Mouse (Mus musculus) embryonic facial prominence, embryonic 15.5 days (tissue): Measurements from ENCODE around the gene Sh3glb1. TPM values are rescaled to one million over a fixed set of nuclear protein-coding genes. Genes with fewer than 3 reads are reported as not detected.

Experiments used
- ATAC-seq: fragments of 200-750 bp; cut with Nextera tagmentation; 2 replicates; pipeline ENCODE4 v1.8.0; 2017; ENCODE audit warnings: low read depth, moderate TSS enrichment; ENCODE audit not compliant: insufficient number of reproducible peaks, low FRiP score, low TSS enrichment
- H3K27ac ChIP-seq: fragments of 300-500 bp; sonication (generic); replicated peaks from 2 replicates; pipeline ENCODE4 v1.5.1; 2015; ENCODE audit warnings: mild to moderate bottlenecking, inconsistent platforms
- H3K27me3 ChIP-seq: fragments of 300-500 bp; sonication (generic); 2 replicates; pipeline ENCODE4 v1.6.1; 2015; ENCODE audit warnings: inconsistent platforms
- H3K36me3 ChIP-seq: fragments of 300-500 bp; sonication (generic); 2 replicates; pipeline ENCODE4 v1.6.1; 2015; ENCODE audit warnings: mild to moderate bottlenecking, inconsistent platforms
- H3K4me1 ChIP-seq: fragments of 300-500 bp; sonication (generic); 2 replicates; pipeline ENCODE4 v1.6.1; 2015; ENCODE audit warnings: inconsistent platforms
- H3K4me2 ChIP-seq: fragments of 300-500 bp; sonication (generic); replicated peaks from 2 replicates; pipeline ENCODE4 v1.6.1; 2015; ENCODE audit warnings: mild to moderate bottlenecking, inconsistent platforms
- H3K4me3 ChIP-seq: fragments of 300-500 bp; sonication (generic); replicated peaks from 2 replicates; pipeline ENCODE4 v1.5.1; 2015; ENCODE audit warnings: mild to moderate bottlenecking, inconsistent platforms
- H3K9ac ChIP-seq: fragments of 300-500 bp; sonication (generic); 2 replicates; pipeline ENCODE4 v1.6.1; 2015; ENCODE audit warnings: inconsistent platforms
- H3K9me3 ChIP-seq: fragments of 300-500 bp; sonication (generic); replicated peaks from 2 replicates; pipeline ENCODE4 v1.6.1; 2016; ENCODE audit warnings: inconsistent platforms
- WGBS: fragments of 180-500 bp; shearing (Covaris S2); methylation state at CpG from one replicate; pipeline ENCODE4 v1.1.7; 2015; 5-methylcytosine and 5-hydroxymethylcytosine counted together
- polyA plus RNA-seq: library from polyadenylated mRNA; unstranded; fragments of >200 nt; fragmentation: Nextera tagmentation; extraction: Ambion mirVana; gene quantifications from 2 replicates; pipeline ENCODE4 v1.2.1, GENCODE M21; 2015

The Sh3glb1 gene
- polyA plus RNA-seq, 1 experiment from 2014 or later, result 132 TPM

GRCm38 (mm10) chr3:144687618-144688017 lies 32.5 kb downstream of the Sh3glb1 start:
- Histone ChIP-seq H3K36me3 (peaks cover 26% of the 10 kb centered on the region), H3K27me3 (no peaks in the 10 kb centered on the region), H3K4me1 (no peaks in the 10 kb centered on the region), H3K27ac (no peak overlapping the region), H3K9ac (no peak overlapping the region), H3K4me2 (no peak overlapping the region), H3K9me3 (no peaks in the 10 kb centered on the region), H3K4me3 (no peak overlapping the region)
- no peak for ATAC-seq
- WGBS, result 85% methylated on average over 9 of the region's 9 CpGs

DNA sequence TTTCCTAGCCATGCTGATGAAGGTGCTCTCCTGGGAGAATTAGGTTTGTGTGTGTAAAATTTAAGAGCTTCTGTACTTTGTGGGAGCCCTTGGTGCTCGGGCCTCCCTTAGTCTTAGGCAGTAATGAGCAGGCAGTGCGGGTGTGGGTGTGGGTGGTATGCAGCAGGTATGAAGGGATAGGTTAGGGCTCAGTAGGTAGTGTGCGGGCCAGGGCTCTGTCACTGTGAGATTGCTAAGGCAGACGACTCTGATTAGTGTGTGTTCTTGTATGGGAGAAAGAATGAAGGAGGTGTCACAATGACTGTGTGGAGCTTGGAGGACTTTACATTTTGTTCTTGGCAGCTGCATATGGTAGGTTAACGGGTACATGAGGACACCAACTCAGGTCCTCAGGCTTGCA lies 34.0 kb downstream of the Sh3glb1 start:
- WGBS, result 88% methylated on average over 5 of the region's 5 CpGs
- H3K27ac ChIP-seq, result no peak overlapping the region
- peaks cover 24% of the 10 kb centered on the region for H3K36me3 ChIP-seq
- no peaks in the 10 kb centered on the region for H3K4me1 ChIP-seq
- no peak overlapping the region for H3K4me3 ChIP-seq
- no peak overlapping the region for H3K4me2 ChIP-seq
- H3K27me3 ChIP-seq, result no peaks in the 10 kb centered on the region
- no peak overlapping the region for H3K9ac ChIP-seq
- ATAC-seq, result no peak
- H3K9me3 ChIP-seq, result no peaks in the 10 kb centered on the region

GRCm38 (mm10) chr3:144683136-144683814 lies 36.9 kb downstream of the Sh3glb1 start:
- Histone ChIP-seq H3K27me3 (no peaks in the 10 kb centered on the region), H3K9me3 (no peaks in the 10 kb centered on the region), H3K4me1 (no peaks in the 10 kb centered on the region), H3K36me3 (peaks cover 17% of the 10 kb centered on the region), H3K4me3 (no peak overlapping the region), H3K27ac (no peak overlapping the region), H3K4me2 (no peak overlapping the region), H3K9ac (no peak overlapping the region)
- no peak for ATAC-seq
- 89% methylated on average over 12 of the region's 12 CpGs for WGBS

DNA sequence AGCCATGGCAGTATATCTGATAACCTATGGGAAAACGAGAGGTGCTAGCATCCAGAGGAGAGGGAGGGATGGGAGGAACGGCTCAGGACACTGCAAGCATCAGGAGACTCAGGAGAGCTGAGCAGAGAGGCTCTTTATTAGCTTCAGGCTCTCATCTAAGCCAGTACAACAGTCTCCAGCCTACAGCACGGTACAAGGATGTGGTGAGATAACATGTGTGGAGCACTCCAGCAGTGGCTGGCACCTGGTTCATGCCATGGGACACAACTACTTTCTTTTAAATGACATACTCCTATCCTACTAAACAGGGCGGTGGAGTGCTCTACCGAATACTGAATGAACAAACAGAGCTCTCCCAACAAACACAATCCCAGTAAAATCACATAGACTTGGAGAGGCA lies 38.6 kb downstream of the Sh3glb1 start:
- Histone ChIP-seq H3K9ac (no peak overlapping the region), H3K36me3 (peaks cover 11% of the 10 kb centered on the region; the same call in 1 of the 2 replicates), H3K27me3 (no peaks in the 10 kb centered on the region), H3K4me1 (no peaks in the 10 kb centered on the region), H3K4me2 (no peak overlapping the region), H3K27ac (no peak overlapping the region), H3K4me3 (no peak overlapping the region), H3K9me3 (no peaks in the 10 kb centered on the region)
- 74% methylated on average over 5 of the region's 5 CpGs for WGBS
- no peak for ATAC-seq

DNA sequence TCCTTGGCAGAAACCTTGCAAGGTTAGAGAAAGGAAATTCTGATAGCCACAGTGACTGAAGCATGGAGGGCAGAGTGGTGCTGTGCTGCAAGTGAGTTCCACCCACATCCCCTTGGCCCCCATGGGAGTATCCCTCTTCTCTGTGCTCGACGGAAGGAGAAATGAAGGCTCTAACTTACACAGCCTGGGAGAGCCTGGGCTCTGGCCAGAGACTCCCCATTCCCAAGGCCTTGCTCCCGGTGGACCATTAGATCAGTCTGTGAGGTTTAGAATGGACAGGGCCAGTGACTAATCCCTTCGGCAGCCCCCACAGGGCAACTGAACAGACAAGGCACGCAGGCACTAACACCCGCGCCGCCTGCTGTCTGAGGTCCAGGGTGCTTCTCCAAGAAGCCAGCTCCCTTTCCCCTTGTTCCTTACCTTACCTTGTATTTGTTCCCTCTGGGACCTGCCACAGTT lies 40.4 kb downstream of the Sh3glb1 start:
- no peak for ATAC-seq
- no peaks in the 10 kb centered on the region for H3K9me3 ChIP-seq
- 76% methylated on average over 8 of the region's 8 CpGs for WGBS
- no peak overlapping the region for H3K9ac ChIP-seq
- H3K36me3 ChIP-seq, result peaks cover under 1% of the 10 kb centered on the region; the same call in 1 of the 2 replicates
- no peak overlapping the region for H3K4me2 ChIP-seq
- H3K4me1 ChIP-seq, result no peaks in the 10 kb centered on the region
- no peak overlapping the region for H3K4me3 ChIP-seq
- H3K27ac ChIP-seq, result no peak overlapping the region
- H3K27me3 ChIP-seq, result no peaks in the 10 kb centered on the region

- Histone ChIP-seq H3K4me2 (no peak overlapping the region), H3K9me3 (no peaks in the 10 kb centered on the region), H3K27ac (no peak overlapping the region), H3K9ac (no peak overlapping the region), H3K27me3 (no peaks in the 10 kb centered on the region), H3K36me3 (no peaks in the 10 kb centered on the region; the same call in 1 of the 2 replicates), H3K4me1 (no peaks in the 10 kb centered on the region), H3K4me3 (no peak overlapping the region)
- no peak for ATAC-seq
- WGBS, result 68% methylated on average over 4 of the region's 4 CpGs
Observed at GRCm38 (mm10) chr3:144679137-144679536, 41.0 kb downstream of the Sh3glb1 start.

- no peaks in the 10 kb centered on the region for H3K9me3 ChIP-seq
- H3K4me1 ChIP-seq, result no peaks in the 10 kb centered on the region
- H3K9ac ChIP-seq, result no peak overlapping the region
- H3K27ac ChIP-seq, result no peak overlapping the region
- ATAC-seq, result no peak
- H3K36me3 ChIP-seq, result no peaks in the 10 kb centered on the region
- H3K4me2 ChIP-seq, result no peak overlapping the region
- 90% methylated on average over 6 of the region's 6 CpGs for WGBS
- H3K27me3 ChIP-seq, result no peaks in the 10 kb centered on the region
- no peak overlapping the region for H3K4me3 ChIP-seq
Observed at GRCm38 (mm10) chr3:144677751-144678150, 42.4 kb downstream of the Sh3glb1 start.

DNA sequence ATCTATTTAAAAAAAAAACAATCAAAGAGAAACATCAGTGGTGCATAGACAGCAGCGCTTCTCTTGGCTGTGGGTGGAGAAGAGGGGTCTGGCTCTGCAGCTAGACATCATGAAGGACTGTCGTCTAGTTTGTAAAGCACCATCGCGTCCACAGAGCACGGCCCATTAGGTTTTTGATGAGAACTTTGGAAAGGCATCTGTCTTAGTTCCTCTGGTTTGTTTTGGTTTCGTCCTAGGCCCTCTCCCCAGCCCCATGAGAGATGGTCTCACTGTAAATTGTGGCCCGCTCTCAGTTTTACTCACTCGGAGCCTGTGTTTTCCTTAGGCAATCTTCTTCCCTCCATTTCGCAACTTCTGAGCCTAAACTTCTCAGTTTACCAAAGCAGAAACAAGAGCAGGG lies 43.9 kb downstream of the Sh3glb1 start:
- H3K9me3 ChIP-seq, result no peaks in the 10 kb centered on the region
- 83% methylated on average over 9 of the region's 9 CpGs for WGBS
- no peak overlapping the region for H3K27ac ChIP-seq
- ATAC-seq, result no peak
- no peak overlapping the region for H3K4me3 ChIP-seq
- H3K4me1 ChIP-seq, result no peaks in the 10 kb centered on the region
- H3K4me2 ChIP-seq, result no peak overlapping the region
- no peak overlapping the region for H3K9ac ChIP-seq
- no peaks in the 10 kb centered on the region for H3K36me3 ChIP-seq
- H3K27me3 ChIP-seq, result no peaks in the 10 kb centered on the region

DNA sequence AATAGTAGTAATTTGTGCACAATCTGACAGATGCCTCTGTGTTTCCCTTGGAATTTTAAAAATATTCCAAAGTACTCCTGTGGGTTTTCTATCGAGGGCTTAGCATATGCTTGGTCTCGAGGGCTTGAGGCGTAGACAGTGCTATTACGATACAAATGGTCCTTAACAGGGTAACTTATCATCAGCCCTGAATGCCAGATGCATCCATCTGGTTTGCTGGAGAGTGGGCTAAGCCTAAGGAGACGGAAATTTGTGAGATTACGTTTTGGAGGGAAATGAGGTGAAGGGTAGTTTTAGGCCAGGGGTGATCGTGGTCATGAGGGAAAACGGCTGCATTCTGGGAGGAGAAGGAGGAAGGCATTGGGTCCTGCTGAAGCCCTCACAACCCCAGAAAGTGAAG lies 48.1 kb downstream of the Sh3glb1 start:
- WGBS, result 60% methylated on average over 8 of the region's 8 CpGs
- Histone ChIP-seq H3K36me3 (no peaks in the 10 kb centered on the region), H3K4me2 (no peak overlapping the region), H3K27me3 (no peaks in the 10 kb centered on the region), H3K27ac (no peak overlapping the region), H3K4me1 (no peaks in the 10 kb centered on the region), H3K9ac (no peak overlapping the region), H3K9me3 (no peaks in the 10 kb centered on the region), H3K4me3 (no peak overlapping the region)
- ATAC-seq, result no peak

DNA sequence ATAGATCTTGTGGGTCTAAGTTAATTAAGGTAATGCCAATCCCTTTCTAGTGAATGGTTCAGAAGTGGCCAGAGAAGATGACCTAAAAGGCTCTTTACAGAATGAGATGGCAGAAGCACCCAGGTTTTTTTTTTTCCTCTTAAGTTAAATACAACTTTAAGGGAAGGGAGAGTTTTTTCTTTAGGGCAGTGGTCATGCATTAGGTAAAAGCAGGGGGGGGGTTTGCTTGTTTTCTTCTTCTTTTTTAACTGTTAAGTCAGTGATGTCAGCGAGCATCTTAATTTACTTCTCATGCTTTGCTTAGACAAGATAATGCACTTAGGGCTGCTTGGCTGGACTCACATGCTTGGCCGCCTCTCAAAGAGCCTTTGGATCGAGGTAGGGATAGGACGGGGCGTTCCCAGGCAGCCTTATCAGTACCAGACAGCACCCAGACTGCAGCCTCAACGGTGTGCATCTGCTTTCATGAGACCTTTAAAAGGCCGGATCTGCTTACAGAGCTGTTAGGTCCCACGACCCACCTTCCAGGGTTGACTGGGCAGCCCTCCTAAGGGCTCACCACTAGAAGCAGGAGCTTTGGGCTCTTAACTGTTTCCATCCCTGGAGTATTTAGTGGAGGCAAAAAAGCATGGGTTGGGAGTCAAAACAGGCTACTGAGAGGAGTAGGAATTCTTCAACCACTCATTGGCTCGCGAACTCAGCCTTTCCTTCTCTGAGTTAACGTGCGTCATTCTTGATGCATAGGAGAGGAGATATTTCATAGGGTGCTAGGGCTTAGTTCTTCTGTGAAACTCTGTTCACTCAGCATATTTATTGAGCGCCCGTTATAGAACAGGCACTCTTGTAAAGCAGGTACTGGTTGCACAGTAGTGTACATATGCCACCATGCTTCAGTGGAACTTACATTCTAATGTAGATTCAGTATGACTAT lies 49.9 kb downstream of the Sh3glb1 start:
- 66% methylated on average over 14 of the region's 14 CpGs for WGBS
- Histone ChIP-seq H3K36me3 (no peaks in the 10 kb centered on the region), H3K4me2 (no peak overlapping the region), H3K4me1 (no peaks in the 10 kb centered on the region), H3K9ac (no peak overlapping the region), H3K9me3 (no peaks in the 10 kb centered on the region), H3K4me3 (no peak overlapping the region), H3K27ac (no peak overlapping the region), H3K27me3 (no peaks in the 10 kb centered on the region)
- ATAC-seq, result no peak

DNA sequence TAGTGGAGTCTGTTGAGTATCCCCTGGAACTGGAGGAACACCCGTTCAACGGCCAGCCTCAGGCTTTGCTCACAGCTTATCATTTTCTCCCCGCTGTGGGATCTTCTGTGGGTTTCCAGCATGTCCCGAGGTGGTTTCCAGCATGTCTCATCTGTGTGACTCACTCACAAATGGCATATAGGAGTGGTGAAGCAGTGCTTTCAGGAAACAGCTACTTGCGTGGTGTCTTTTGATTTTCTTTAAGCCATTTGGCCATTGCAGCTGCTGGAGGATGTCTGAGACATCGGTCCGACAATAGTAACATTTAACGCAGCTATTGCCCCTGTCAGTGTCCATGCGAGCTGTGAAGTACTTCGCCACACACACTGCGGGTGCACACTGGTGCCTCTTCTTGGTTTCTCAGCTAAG lies 50.7 kb downstream of the Sh3glb1 start:
- Histone ChIP-seq H3K9me3 (no peaks in the 10 kb centered on the region), H3K4me3 (no peak overlapping the region), H3K9ac (no peak overlapping the region), H3K27ac (no peak overlapping the region; the same call in 1 of the 2 replicates), H3K27me3 (no peaks in the 10 kb centered on the region), H3K4me1 (no peaks in the 10 kb centered on the region), H3K36me3 (no peaks in the 10 kb centered on the region), H3K4me2 (no peak overlapping the region)
- no peak for ATAC-seq
- 75% methylated on average over 11 of the region's 11 CpGs for WGBS
